Mouse (Mus musculus) thymus, adult 2 months (tissue): ENCODE data around the gene Slc39a13.

Experiments
- CTCF ChIP-seq: fragments of 200-500 bp; IDR thresholded peaks from 2 replicates; pipeline ENCODE4 v1.5.1; 2012; ENCODE audit warnings: mild to moderate bottlenecking, control low read depth, low read length, moderate library complexity, borderline replicate concordance; ENCODE audit not compliant: control insufficient read depth, poor library complexity, insufficient read depth; ENCODE audit errors: extremely low read depth
- POLR2A ChIP-seq: fragments of 200-500 bp; IDR thresholded peaks from 2 replicates; pipeline ENCODE4 v1.6.1; 2012; ENCODE audit warnings: mild to moderate bottlenecking, low read length, control low read depth, moderate library complexity; ENCODE audit not compliant: control insufficient read depth, poor library complexity, insufficient read depth; ENCODE audit errors: extremely low read depth

GRCm38 (mm10) chr2:91061849-91062481, 8.3 kb downstream of the Slc39a13 start:
- TF ChIP-seq CTCF, result no peak
- TF ChIP-seq POLR2A, result no peak
